7 mouse cellular contexts compared by ENCODE assay signal in genomic region chr3:151775089-151775488, GRCm38 (mm10). TPM values are rescaled to one million over a fixed set of nuclear protein-coding genes. Genes with fewer than 3 reads are reported as not detected.
DNase-seq lines count a peak whose midpoint lies in the region; ATAC-seq and TF ChIP-seq lines count a peak whose summit lies in the region.

No protein-coding gene starts in this region.

- H3K9ac ChIP-seq in liver, adult 2 months (ENCODE audit: low read depth, low read length) = no peak overlapping the region
- no peak overlapping the region for H3K9ac ChIP-seq in intestine, embryonic 16.5 days (ENCODE audit: low read depth, low read length)
- no peak overlapping the region for H3K9ac ChIP-seq in heart, embryonic 11.5 days (ENCODE audit: low read depth, low read length)

- H3K4me2 ChIP-seq in intestine, embryonic 16.5 days (ENCODE audit: low read depth, low read length) = no peak overlapping the region
- H3K4me2 ChIP-seq in heart, embryonic 11.5 days = no peak overlapping the region

- no peaks in the 10 kb centered on the region; the same call in 1 of the 2 replicates for H3K4me1 ChIP-seq in liver, adult 2 months (ENCODE audit: control insufficient read depth, insufficient read depth, low read length)
- H3K4me1 ChIP-seq in intestine, embryonic 16.5 days (ENCODE audit: control insufficient read depth, insufficient read depth, low read length) = no peaks in the 10 kb centered on the region
- no peaks in the 10 kb centered on the region for H3K4me1 ChIP-seq in heart, embryonic 11.5 days (ENCODE audit: control insufficient read depth, insufficient read depth, low read length)

- no peak for TF ChIP-seq POLR2A in liver, adult 2 months (IDR thresholded peaks at IDR 0.05; ENCODE audit: extremely low read depth, insufficient read depth, low read length)

- no peaks in the 10 kb centered on the region for H3K27me3 ChIP-seq in liver, adult 2 months (ENCODE audit: control insufficient read depth, insufficient read depth, low read length)
- H3K27me3 ChIP-seq in intestine, embryonic 16.5 days (replicated peaks; ENCODE audit: control insufficient read depth, insufficient read depth, low read length) = no peaks in the 10 kb centered on the region
- no peaks in the 10 kb centered on the region for H3K27me3 ChIP-seq in heart, embryonic 11.5 days (ENCODE audit: control insufficient read depth, insufficient read depth, low read length)

- H3K27ac ChIP-seq in liver, adult 2 months (replicated peaks; ENCODE audit: insufficient read depth, low read depth, low read length) = no peak overlapping the region
- no peak overlapping the region for H3K27ac ChIP-seq in intestine, embryonic 16.5 days (ENCODE audit: low read length)
- no peak overlapping the region for H3K27ac ChIP-seq in heart, embryonic 11.5 days (ENCODE audit: low read depth, low read length)

- peak; percentile 9 for DNase-seq in liver, adult 2 months (ENCODE audit: extremely low read depth, low read depth, low spot score)
- DNase-seq in liver = no peak
- DNase-seq in brain, adult 2 months (ENCODE audit: low read depth, low spot score) = peak; percentile 71
- peak; percentile 16 to 39 for DNase-seq in left cerebral cortex, postnatal 10 days (ENCODE audit: extremely low spot score in 1 of 2, low spot score in 2 of 2)
- peak; percentile 7 for DNase-seq in skeletal muscle tissue, adult 2 months (ENCODE audit: low read depth, low spot score)

- 0 out of 2 replicates have a peak, but pooled peaks have one; percentile 46 for ATAC-seq in intestine, embryonic 16.5 days
- ATAC-seq in heart, embryonic 11.5 days (replicated peaks; ENCODE audit: insufficient number of reproducible peaks, low FRiP score, low TSS enrichment) = no peak

- 68% methylated on average over 4 of the region's 4 CpGs for WGBS in liver, adult 2 months
- WGBS in intestine, embryonic 16.5 days = 63% methylated on average over 4 of the region's 4 CpGs
- WGBS in heart, embryonic 11.5 days (ENCODE audit: insufficient replicate concordance) = 60% methylated on average over 4 of the region's 4 CpGs

- intact Hi-C loops in left cerebral cortex, postnatal 10 days (cut with DNase I) = loop anchor here (2.0 kb wide), 1 partner anchor 320 kb away; no protein-coding TSS in a partner anchor

- H3K79me2 ChIP-seq in liver, adult 2 months (ENCODE audit: control insufficient read depth, insufficient read depth, low read length) = no peaks in the 10 kb centered on the region

- H3K4me3 ChIP-seq in liver, adult 2 months (ENCODE audit: insufficient read depth, low read depth, low read length) = no peak overlapping the region
- H3K4me3 ChIP-seq in intestine, embryonic 16.5 days (ENCODE audit: low read length) = no peak overlapping the region
- no peak overlapping the region for H3K4me3 ChIP-seq in heart, embryonic 11.5 days (ENCODE audit: low read depth, low read length)

- H3K36me3 ChIP-seq in liver, adult 2 months (ENCODE audit: control insufficient read depth, insufficient read depth, low read length) = no peaks in the 10 kb centered on the region
- no peaks in the 10 kb centered on the region for H3K36me3 ChIP-seq in intestine, embryonic 16.5 days (ENCODE audit: control insufficient read depth, insufficient read depth, low read length)
- H3K36me3 ChIP-seq in heart, embryonic 11.5 days (ENCODE audit: control insufficient read depth, insufficient read depth, low read length) = no peaks in the 10 kb centered on the region

- no peak for TF ChIP-seq CTCF in liver, adult 2 months (IDR thresholded peaks at IDR 0.05; ENCODE audit: low read depth, low read length)

- H3K9me3 ChIP-seq in intestine, embryonic 16.5 days (ENCODE audit: control insufficient read depth, low read length) = no peaks in the 10 kb centered on the region
- H3K9me3 ChIP-seq in heart, embryonic 11.5 days (replicated peaks; ENCODE audit: control insufficient read depth, low read length) = no peaks in the 10 kb centered on the region

RNA-seq across cellular contexts. Expression of gene Ifi44l, which starts 12.4 kb away (rescaled TPM):
- total RNA-seq in liver, adult 2 months (2014; rRNA removed) = not detected in 2 replicates
- polyA plus RNA-seq in liver, adult 2 months (2012; rRNA removed) = not detected in 2 replicates
- not detected in 2 replicates for polyA plus RNA-seq in intestine, embryonic 16.5 days (2015; fragmentation: Nextera tagmentation; extraction: Ambion mirVana)
- not detected for total RNA-seq in left cerebral cortex, postnatal 10 days (2021)
- polyA plus RNA-seq in heart, embryonic 11.5 days (2014; fragmentation: Nextera tagmentation; extraction: Ambion mirVana) = 0.11 TPM in 1 of 2 replicates, not detected in the other

RNA-seq across cellular contexts. Expression of gene Ifi44, which starts 25.3 kb away (rescaled TPM):
- total RNA-seq in liver, adult 2 months (2014; rRNA removed) = 5.4 and 6.5 TPM in 2 replicates
- 0.65 and 3.1 TPM in 2 replicates for polyA plus RNA-seq in liver, adult 2 months (2012; rRNA removed)
- polyA plus RNA-seq in intestine, embryonic 16.5 days (2015; fragmentation: Nextera tagmentation; extraction: Ambion mirVana) = 0.33 and 0.38 TPM in 2 replicates
- not detected for total RNA-seq in left cerebral cortex, postnatal 10 days (2021)
- 0.32 and 0.53 TPM in 2 replicates for polyA plus RNA-seq in heart, embryonic 11.5 days (2014; fragmentation: Nextera tagmentation; extraction: Ambion mirVana)
